Mouse (Mus musculus) intestine, postnatal 0 days (tissue): ENCODE results near the gene Slc39a12. TPM values are rescaled to one million over a fixed set of nuclear protein-coding genes. Genes with fewer than 3 reads are reported as not detected.

ENCODE experiments used
- ATAC-seq: fragments of 200-750 bp; cut with Nextera tagmentation; 2 replicates; pipeline ENCODE4 v1.8.0; 2017; ENCODE audit warnings: mild to moderate bottlenecking, moderate TSS enrichment, moderate library complexity
- H3K27ac ChIP-seq: fragments of 300-500 bp; sonication (generic); 2 replicates; pipeline ENCODE4 v1.5.1; 2014; ENCODE audit warnings: mild to moderate bottlenecking, low read depth, low read length, moderate library complexity
- H3K27me3 ChIP-seq: fragments of 300-500 bp; sonication (generic); replicated peaks from 2 replicates; pipeline ENCODE4 v1.6.1; 2014; ENCODE audit warnings: low read length, mixed read lengths; ENCODE audit not compliant: control insufficient read depth, insufficient read depth
- H3K36me3 ChIP-seq: fragments of 300-500 bp; sonication (generic); 2 replicates; pipeline ENCODE4 v1.6.1; 2014; ENCODE audit warnings: mild to moderate bottlenecking, moderate library complexity; ENCODE audit not compliant: control insufficient read depth, insufficient read depth
- H3K4me1 ChIP-seq: fragments of 300-500 bp; sonication (generic); replicated peaks from 2 replicates; pipeline ENCODE4 v1.6.1; 2014; ENCODE audit warnings: antibody characterized with exemption, low read length, mixed read lengths; ENCODE audit not compliant: control insufficient read depth, insufficient read depth
- H3K4me2 ChIP-seq: fragments of 300-500 bp; sonication (generic); replicated peaks from 2 replicates; pipeline ENCODE4 v1.6.1; 2014; ENCODE audit warnings: low read depth, mild to moderate bottlenecking, moderate library complexity
- H3K4me3 ChIP-seq: fragments of 300-500 bp; sonication (generic); 2 replicates; pipeline ENCODE4 v1.5.1; 2014; ENCODE audit warnings: low read depth, low read length
- H3K9ac ChIP-seq: fragments of 300-500 bp; sonication (generic); 2 replicates; pipeline ENCODE4 v1.6.1; 2014; ENCODE audit warnings: mild to moderate bottlenecking, low read depth, low read length
- H3K9me3 ChIP-seq: fragments of 300-500 bp; sonication (generic); 2 replicates; pipeline ENCODE4 v1.6.1; 2016; ENCODE audit warnings: mixed run types; ENCODE audit not compliant: control insufficient read depth
- CTCF ChIP-seq: sonication (generic); IDR thresholded peaks from 2 replicates; pipeline ENCODE4 v1.5.1; 2016; ENCODE audit warnings: low read depth, mild to moderate bottlenecking, control low read depth, antibody characterized with exemption, moderate library complexity
- WGBS: fragments of 180-500 bp; shearing (Covaris S2); extraction: QIAGEN DNeasy Blood & Tissue Kit; methylation state at CpG from one replicate; pipeline ENCODE4 v1.1.7; 2014; 5-methylcytosine and 5-hydroxymethylcytosine counted together
- polyA plus RNA-seq: library from polyadenylated mRNA; unstranded; fragments of >200 nt; fragmentation: Nextera tagmentation; extraction: Ambion mirVana; gene quantifications from 2 replicates; pipeline ENCODE4 v1.2.1, GENCODE M21; 2015

The Slc39a12 gene
- polyA plus RNA-seq, 1 experiment from 2014 or later: not detected

DNA sequence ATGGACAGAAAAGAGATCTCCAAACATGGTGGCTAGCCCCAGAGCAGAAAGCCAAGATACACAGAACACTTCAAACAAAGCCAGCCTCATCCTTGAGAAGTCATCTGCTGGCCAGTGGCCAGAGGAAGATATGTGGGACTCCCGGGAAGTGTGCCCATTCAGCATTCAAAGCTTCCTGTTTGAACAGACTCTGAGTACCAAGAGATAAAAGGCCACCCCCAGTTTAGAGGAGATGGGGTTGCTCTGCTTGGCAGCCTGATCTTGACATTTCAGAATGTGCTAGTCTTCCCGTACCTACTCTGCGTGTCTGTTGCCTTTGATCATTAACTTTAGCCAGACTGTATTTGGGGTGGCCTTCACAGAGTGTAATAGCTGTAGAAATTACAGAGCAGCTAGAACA lies 155.2 kb downstream of the Slc39a12 start:
- no peak overlapping the region for H3K27ac ChIP-seq
- TF ChIP-seq CTCF: no peak
- no peak for ATAC-seq
- H3K4me3 ChIP-seq: no peak overlapping the region
- no peaks in the 10 kb centered on the region for H3K36me3 ChIP-seq
- H3K9ac ChIP-seq: no peak overlapping the region
- WGBS: 47% methylated on average over 3 of the region's 3 CpGs
- no peaks in the 10 kb centered on the region for H3K27me3 ChIP-seq
- no peak overlapping the region for H3K4me2 ChIP-seq
- H3K9me3 ChIP-seq: no peaks in the 10 kb centered on the region
- H3K4me1 ChIP-seq: no peaks in the 10 kb centered on the region

DNA sequence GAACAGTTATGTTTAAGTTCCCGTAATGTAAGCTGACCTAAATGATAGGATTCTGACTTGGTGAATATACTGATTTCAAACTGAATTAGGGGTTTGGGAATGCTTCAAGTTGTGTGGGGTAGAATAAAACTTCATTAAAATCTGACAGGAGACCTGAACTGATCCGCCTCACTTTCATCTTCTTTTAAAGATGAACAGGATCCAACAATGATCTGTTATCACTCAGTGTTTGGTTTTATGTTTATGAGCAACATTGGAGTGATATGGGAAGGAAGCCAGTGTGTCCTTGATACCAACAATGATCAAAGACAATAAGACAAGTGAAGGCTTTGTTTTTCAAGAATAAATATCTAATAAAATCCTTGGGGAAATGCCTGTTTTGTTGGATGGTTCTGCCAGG lies 155.7 kb downstream of the Slc39a12 start:
- no peaks in the 10 kb centered on the region for H3K36me3 ChIP-seq
- no peak overlapping the region for H3K27ac ChIP-seq
- H3K9ac ChIP-seq: no peak overlapping the region
- no peaks in the 10 kb centered on the region for H3K4me1 ChIP-seq
- WGBS: 77% methylated on average over 2 of the region's 2 CpGs
- H3K4me2 ChIP-seq: no peak overlapping the region
- H3K4me3 ChIP-seq: no peak overlapping the region
- no peaks in the 10 kb centered on the region for H3K9me3 ChIP-seq
- no peaks in the 10 kb centered on the region for H3K27me3 ChIP-seq
- TF ChIP-seq CTCF: no peak
- no peak for ATAC-seq

Other genes with a start within 250 kb of the Slc39a12 start
- 12.2 and 14.6 TPM in 2 replicates for gene Tmem236, start 213.8 kb upstream of the Slc39a12 start, polyA plus RNA-seq
- 3.1 and 3.8 TPM in 2 replicates for gene Mrc1, start 158.9 kb upstream of the Slc39a12 start, polyA plus RNA-seq
- 0.99 and 1.5 TPM in 2 replicates for gene Cacnb2, start 214.8 kb downstream of the Slc39a12 start, polyA plus RNA-seq